Mouse (Mus musculus) forebrain, postnatal 0 days (tissue): ENCODE measurements at regions not wholly inside any gene's neighbourhood (a gene's known extent, or its start where the extent isn't known, plus 50 kb on each side); places are given as distances from the start of the nearest gene placed in this dataset.

Experiments
- ATAC-seq: fragments of 200-750 bp; cut with Nextera tagmentation; 2 replicates; pipeline ENCODE4 v1.8.0; 2017; ENCODE audit warnings: mild to moderate bottlenecking, moderate library complexity
- DNase-seq: peaks from one replicate; pipeline ENCODE4 v3.0.0-alpha.2; 2015
- H3K27ac ChIP-seq: fragments of 300-500 bp; sonication (generic); 2 replicates; pipeline ENCODE4 v1.5.1; 2014; ENCODE audit warnings: low read depth, mild to moderate bottlenecking, antibody characterized with exemption, low read length, moderate library complexity, mixed read lengths
- H3K27me3 ChIP-seq: fragments of 300-500 bp; sonication (generic); 2 replicates; pipeline ENCODE4 v1.6.1; 2014; ENCODE audit warnings: mild to moderate bottlenecking, low read length, mixed read lengths; ENCODE audit not compliant: insufficient read depth
- H3K36me3 ChIP-seq: fragments of 300-500 bp; sonication (generic); 2 replicates; pipeline ENCODE4 v1.6.1; 2014; ENCODE audit warnings: mild to moderate bottlenecking, moderate library complexity; ENCODE audit not compliant: insufficient read depth
- H3K4me1 ChIP-seq: fragments of 300-500 bp; sonication (generic); 2 replicates; pipeline ENCODE4 v1.6.1; 2014; ENCODE audit warnings: antibody characterized with exemption; ENCODE audit not compliant: insufficient read depth
- H3K4me2 ChIP-seq: fragments of 300-500 bp; sonication (generic); 2 replicates; pipeline ENCODE4 v1.6.1; 2014; ENCODE audit warnings: low read depth, mild to moderate bottlenecking, moderate library complexity
- H3K4me3 ChIP-seq: fragments of 300-500 bp; sonication (generic); 2 replicates; pipeline ENCODE4 v1.5.1; 2014; ENCODE audit warnings: low read depth, low read length, mixed read lengths
- H3K9ac ChIP-seq: fragments of 300-500 bp; sonication (generic); 2 replicates; pipeline ENCODE4 v1.6.1; 2014; ENCODE audit warnings: mild to moderate bottlenecking
- H3K9me3 ChIP-seq: fragments of 300-500 bp; sonication (generic); 2 replicates; pipeline ENCODE4 v1.6.1; 2016; ENCODE audit warnings: low read length
- CTCF ChIP-seq: sonication (generic); IDR thresholded peaks from 2 replicates; pipeline ENCODE4 v1.5.1; 2016; ENCODE audit warnings: antibody characterized with exemption, control low read depth, low read depth
- WGBS: fragments of 180-500 bp; shearing (Covaris S2); extraction: QIAGEN DNeasy Blood & Tissue Kit; methylation state at CpG from one replicate; pipeline ENCODE4 v1.1.7; 2014; 5-methylcytosine and 5-hydroxymethylcytosine counted together

- ATAC-seq, result no peak
- 88% methylated on average over 4 of the region's 4 CpGs for WGBS
- no peak for TF ChIP-seq CTCF
Measured at GRCm38 (mm10) chr3:42286471-42286870, 544.1 kb downstream of the D3Ertd751e start.

GRCm38 (mm10) chr3:42312424-42312823, 570.0 kb downstream of the D3Ertd751e start:
- Histone ChIP-seq H3K4me3 (no peak overlapping the region), H3K9me3 (no peaks in the 10 kb centered on the region), H3K36me3 (no peaks in the 10 kb centered on the region), H3K27ac (no peak overlapping the region), H3K4me2 (no peak overlapping the region), H3K9ac (no peak overlapping the region), H3K4me1 (no peaks in the 10 kb centered on the region), H3K27me3 (no peaks in the 10 kb centered on the region)
- WGBS, result 75% methylated on average over 1 of the region's 1 CpGs
- TF ChIP-seq CTCF, result no peak
- no peak for ATAC-seq
- no peak for DNase-seq

More at GRCm38 (mm10) chr3:42286471-42286870, 544.1 kb downstream of the D3Ertd751e start:
- H3K27me3 ChIP-seq, result no peaks in the 10 kb centered on the region
- H3K4me2 ChIP-seq, result no peak overlapping the region
- peak; percentile 8 for DNase-seq
- no peaks in the 10 kb centered on the region for H3K9me3 ChIP-seq
- H3K36me3 ChIP-seq, result no peaks in the 10 kb centered on the region
- no peak overlapping the region for H3K4me3 ChIP-seq
- no peak overlapping the region for H3K27ac ChIP-seq
- no peaks in the 10 kb centered on the region for H3K4me1 ChIP-seq
- H3K9ac ChIP-seq, result no peak overlapping the region

- no peak overlapping the region for H3K27ac ChIP-seq
- H3K4me3 ChIP-seq, result no peak overlapping the region
- H3K9ac ChIP-seq, result no peak overlapping the region
- no peaks in the 10 kb centered on the region for H3K4me1 ChIP-seq
- no peak for DNase-seq
- 7% methylated on average over 2 of the region's 2 CpGs for WGBS
- no peaks in the 10 kb centered on the region for H3K9me3 ChIP-seq
- H3K4me2 ChIP-seq, result no peak overlapping the region
- ATAC-seq, result no peak
- no peaks in the 10 kb centered on the region for H3K27me3 ChIP-seq
- TF ChIP-seq CTCF, result no peak
- no peaks in the 10 kb centered on the region for H3K36me3 ChIP-seq
Measured at GRCm38 (mm10) chr3:42327708-42328107, 585.3 kb downstream of the D3Ertd751e start.

GRCm38 (mm10) chr3:42342806-42343205, 600.4 kb downstream of the D3Ertd751e start:
- WGBS, result 76% methylated on average over 2 of the region's 2 CpGs
- TF ChIP-seq CTCF, result no peak
- DNase-seq (no peak), ATAC-seq (no peak)
- Histone ChIP-seq H3K27me3 (no peaks in the 10 kb centered on the region), H3K9me3 (no peaks in the 10 kb centered on the region), H3K36me3 (no peaks in the 10 kb centered on the region), H3K27ac (no peak overlapping the region), H3K4me2 (no peak overlapping the region), H3K4me1 (no peaks in the 10 kb centered on the region), H3K4me3 (no peak overlapping the region), H3K9ac (no peak overlapping the region)

GRCm38 (mm10) chr3:42376785-42377184, 634.4 kb downstream of the D3Ertd751e start:
- no peaks in the 10 kb centered on the region for H3K9me3 ChIP-seq
- no peak overlapping the region for H3K4me3 ChIP-seq
- H3K27me3 ChIP-seq, result no peaks in the 10 kb centered on the region
- TF ChIP-seq CTCF, result no peak
- WGBS, result 17% methylated on average over 1 of the region's 1 CpGs
- H3K27ac ChIP-seq, result no peak overlapping the region
- H3K4me1 ChIP-seq, result no peaks in the 10 kb centered on the region
- H3K36me3 ChIP-seq, result no peaks in the 10 kb centered on the region
- no peak overlapping the region for H3K9ac ChIP-seq
- DNase-seq (no peak), ATAC-seq (no peak)
- H3K4me2 ChIP-seq, result no peak overlapping the region

GRCm38 (mm10) chr3:42382151-42382550, 639.7 kb downstream of the D3Ertd751e start:
- no peak for DNase-seq
- WGBS, result 74% methylated on average over 5 of the region's 5 CpGs

GRCm38 (mm10) chr3:42402716-42403115, 660.3 kb downstream of the D3Ertd751e start:
- Histone ChIP-seq H3K9me3 (no peaks in the 10 kb centered on the region), H3K4me3 (no peak overlapping the region), H3K4me1 (no peaks in the 10 kb centered on the region), H3K9ac (no peak overlapping the region), H3K4me2 (no peak overlapping the region), H3K27me3 (no peaks in the 10 kb centered on the region), H3K27ac (no peak overlapping the region), H3K36me3 (no peaks in the 10 kb centered on the region)
- DNase-seq, result no peak
- no peak for TF ChIP-seq CTCF
- ATAC-seq, result no peak

More at GRCm38 (mm10) chr3:42382151-42382550, 639.7 kb downstream of the D3Ertd751e start:
- no peak overlapping the region for H3K9ac ChIP-seq
- no peaks in the 10 kb centered on the region for H3K27me3 ChIP-seq
- no peak for ATAC-seq
- H3K4me2 ChIP-seq, result no peak overlapping the region
- no peaks in the 10 kb centered on the region for H3K4me1 ChIP-seq
- H3K4me3 ChIP-seq, result no peak overlapping the region
- no peak overlapping the region for H3K27ac ChIP-seq
- no peak for TF ChIP-seq CTCF
- no peaks in the 10 kb centered on the region for H3K9me3 ChIP-seq
- no peaks in the 10 kb centered on the region for H3K36me3 ChIP-seq
